Mouse (Mus musculus): ENCODE results near the gene Kcnn4.
A peak's percentile ranks its signal among the peaks of the same experiment; 100 is the strongest.

Kcnn4 gene

GRCm38 (mm10) chr7:24369731-24370541 is at the start of gene Kcnn4:
TSS of gene Kcnn4 (plus strand) at chr7:24370263.
- DNase-seq (ENCODE audit: low spot score in 2 of 2) = no peak

- DNase-seq (ENCODE audit: low spot score in 2 of 2) = no peak
Measured at GRCm38 (mm10) chr7:24322593-24322992, 47.5 kb upstream of the Kcnn4 start.

GRCm38 (mm10) chr7:24325197-24325596 is 44.9 kb upstream of the Kcnn4 start:
- no peak for DNase-seq (ENCODE audit: low spot score in 2 of 2)

DNA sequence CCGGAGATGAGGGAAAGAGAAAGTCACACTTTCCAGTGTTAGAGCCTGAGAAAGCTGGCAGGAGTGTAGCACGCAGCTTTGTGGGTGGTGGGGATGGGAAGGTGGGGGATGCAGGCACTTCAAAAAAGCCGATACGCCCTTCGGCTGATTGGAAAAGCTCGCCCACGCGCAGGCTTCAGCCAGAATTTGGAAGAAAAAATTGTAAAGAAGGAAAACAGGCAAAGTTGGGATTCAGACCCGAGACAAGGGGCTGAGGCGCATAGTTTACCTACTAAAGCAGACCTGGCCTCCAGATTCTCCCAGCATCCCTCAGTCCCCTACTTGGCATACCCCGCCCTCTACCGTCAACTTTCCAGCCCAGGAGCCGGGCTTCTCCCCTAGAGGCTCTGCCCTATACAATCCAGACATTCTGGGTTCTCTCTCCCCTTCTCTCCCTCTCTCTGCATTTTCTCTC is 44.4 kb upstream of the Kcnn4 start:
- DNase-seq (ENCODE audit: low spot score in 2 of 2) = peak; percentile 75 to 78

GRCm38 (mm10) chr7:24326273-24327135 is 43.6 kb upstream of the Kcnn4 start:
- peak; percentile 24 to 38 for DNase-seq (ENCODE audit: low spot score in 2 of 2)

- no peak for DNase-seq (ENCODE audit: low spot score in 2 of 2)
Measured at GRCm38 (mm10) chr7:24327281-24327975, 42.6 kb upstream of the Kcnn4 start.

- no peak for DNase-seq (ENCODE audit: low spot score in 2 of 2)
Measured at GRCm38 (mm10) chr7:24333304-24333986, 36.6 kb upstream of the Kcnn4 start, which contains the start of gene Tescl. TSS of gene Tescl (minus strand) at chr7:24333936.

- DNase-seq (ENCODE audit: low spot score in 2 of 2) = peak; percentile 87
Measured at GRCm38 (mm10) chr7:24335699-24336309, 34.3 kb upstream of the Kcnn4 start.

DNA sequence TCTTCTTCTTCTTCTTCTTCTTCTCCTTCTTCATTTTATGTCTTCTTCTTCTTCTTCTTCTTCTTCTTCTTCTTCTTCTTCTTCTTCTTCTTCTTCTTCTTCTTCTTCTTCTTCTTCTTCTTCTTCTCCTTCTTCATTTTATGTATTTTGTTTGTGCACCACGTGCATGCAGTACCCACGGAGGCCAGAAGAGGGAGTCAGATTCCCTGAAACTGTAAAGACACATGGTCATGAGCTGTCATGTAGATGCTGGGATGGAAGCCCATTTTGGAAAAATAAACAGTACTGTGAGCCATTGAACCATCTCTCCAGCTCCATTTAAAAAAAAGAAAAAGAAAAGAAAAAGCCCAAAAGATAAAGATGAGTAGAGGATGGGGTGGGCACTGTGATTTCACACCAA is 31.8 kb upstream of the Kcnn4 start:
- DNase-seq (ENCODE audit: low spot score in 2 of 2) = no peak

- peak; percentile 20 to 36 for DNase-seq (ENCODE audit: low spot score in 2 of 2)
Measured at GRCm38 (mm10) chr7:24343701-24344272, 26.3 kb upstream of the Kcnn4 start.

DNA sequence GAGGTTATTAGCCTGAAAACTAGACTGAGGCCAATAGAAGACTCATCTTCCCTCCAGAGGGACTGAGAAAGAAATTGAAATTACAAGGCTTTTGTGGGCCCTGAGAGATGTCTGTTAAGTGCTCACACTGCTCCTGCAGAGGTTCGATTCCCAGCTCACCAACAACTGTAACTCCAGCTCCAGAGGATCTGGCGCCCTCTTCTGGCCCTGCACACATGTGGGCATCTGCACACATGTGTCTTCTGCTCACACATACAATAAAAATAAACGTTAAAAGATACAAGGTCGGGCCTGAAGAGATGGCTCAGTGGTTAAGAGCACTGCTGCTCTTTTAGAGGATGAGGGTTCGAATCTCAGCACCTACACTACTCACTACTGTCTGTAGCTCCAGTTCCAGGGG is 23.6 kb upstream of the Kcnn4 start:
- no peak for DNase-seq (ENCODE audit: low spot score in 2 of 2)

DNA sequence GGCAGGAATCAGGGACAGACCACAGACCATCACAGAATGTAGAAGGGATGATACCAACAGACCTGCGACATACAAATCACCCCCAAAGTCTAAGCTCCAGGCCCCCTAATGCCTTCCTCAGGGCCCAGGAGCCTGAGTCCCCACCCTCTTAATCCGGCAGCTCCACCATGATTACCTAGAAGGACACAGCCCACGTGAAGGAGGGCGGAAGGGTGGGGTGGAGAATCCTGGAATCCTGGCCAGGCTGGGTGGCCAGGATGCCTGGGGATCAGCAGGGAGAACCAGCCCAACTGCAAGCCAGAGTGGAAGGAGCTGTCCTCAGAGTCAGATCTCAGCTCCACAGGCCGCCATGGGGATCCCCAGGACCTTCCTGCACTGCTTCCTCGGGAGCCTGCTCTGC is 21.2 kb upstream of the Kcnn4 start, which contains the start of gene Lypd5:
Lypd5 (plus strand) TSS at position 301 of the 400 bp plus-strand sequence.
- DNase-seq (ENCODE audit: low spot score in 2 of 2) = no peak

GRCm38 (mm10) chr7:24355646-24356045 is 14.4 kb upstream of the Kcnn4 start:
- DNase-seq (ENCODE audit: low spot score in 2 of 2) = no peak

GRCm38 (mm10) chr7:24356081-24356480 is 14.0 kb upstream of the Kcnn4 start:
- DNase-seq (ENCODE audit: low spot score in 2 of 2) = no peak

GRCm38 (mm10) chr7:24357899-24358298 is 12.2 kb upstream of the Kcnn4 start:
- DNase-seq (ENCODE audit: low spot score in 2 of 2) = no peak

DNA sequence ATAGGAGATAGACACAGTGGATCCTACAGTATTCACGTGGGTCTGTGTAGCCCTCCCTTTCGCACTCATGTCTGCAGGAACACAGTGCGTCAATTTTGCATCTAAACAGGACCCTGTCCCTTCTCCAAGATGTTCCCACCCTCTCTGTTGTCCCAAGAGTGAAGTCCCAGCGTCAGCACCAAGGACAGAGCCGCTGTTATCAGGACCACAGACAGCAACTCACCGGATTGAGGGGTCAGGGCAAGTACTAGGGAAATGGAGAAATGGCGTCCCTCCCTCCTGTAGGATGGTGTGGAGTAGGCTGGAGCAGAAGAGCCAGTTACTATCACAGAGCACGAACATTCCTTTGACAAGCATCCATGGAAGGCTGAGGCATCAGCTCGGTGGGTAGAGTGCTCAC is 10.8 kb upstream of the Kcnn4 start:
- no peak for DNase-seq (ENCODE audit: low spot score in 2 of 2)

DNA sequence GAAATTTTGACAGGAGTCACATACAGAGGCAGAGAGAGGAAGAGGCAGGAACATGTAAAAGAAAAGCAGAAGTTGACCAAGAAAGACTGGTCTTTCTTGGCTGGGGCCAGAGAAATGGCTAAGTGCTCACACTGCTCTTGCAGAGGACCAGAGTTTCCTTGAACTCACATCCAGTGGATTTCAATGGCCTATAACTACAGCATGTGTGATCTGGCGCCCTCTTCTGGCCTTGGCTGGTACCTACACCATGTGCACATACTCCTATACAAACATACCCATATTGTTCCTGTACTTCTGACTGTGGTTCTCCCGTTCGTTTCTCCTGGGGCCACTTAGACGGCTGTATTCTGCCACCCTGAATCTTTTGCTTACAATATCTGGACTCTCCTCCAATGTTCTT is 9.1 kb upstream of the Kcnn4 start:
- no peak for DNase-seq (ENCODE audit: low spot score in 2 of 2)

DNA sequence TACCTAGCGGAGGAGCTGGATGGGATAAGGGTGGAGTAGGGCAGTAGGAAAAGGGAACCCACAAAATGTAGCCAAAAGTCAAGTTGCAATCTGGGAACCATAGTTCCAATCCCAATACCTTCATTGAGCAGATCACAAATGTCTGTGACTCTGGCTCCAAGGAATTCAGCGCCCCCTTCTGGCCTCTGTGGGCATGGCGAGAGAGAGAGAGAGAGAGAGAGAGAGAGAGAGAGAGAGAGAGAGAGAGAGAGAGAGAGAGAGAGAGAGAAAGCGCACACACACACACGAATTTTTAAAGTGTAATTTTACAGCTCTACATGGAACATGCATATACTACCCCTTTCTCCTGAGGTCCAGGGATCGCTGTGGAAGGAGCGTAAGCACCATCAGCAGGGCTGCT is 6.8 kb upstream of the Kcnn4 start:
- DNase-seq (ENCODE audit: low spot score in 2 of 2) = peak; percentile 41 to 59

DNA sequence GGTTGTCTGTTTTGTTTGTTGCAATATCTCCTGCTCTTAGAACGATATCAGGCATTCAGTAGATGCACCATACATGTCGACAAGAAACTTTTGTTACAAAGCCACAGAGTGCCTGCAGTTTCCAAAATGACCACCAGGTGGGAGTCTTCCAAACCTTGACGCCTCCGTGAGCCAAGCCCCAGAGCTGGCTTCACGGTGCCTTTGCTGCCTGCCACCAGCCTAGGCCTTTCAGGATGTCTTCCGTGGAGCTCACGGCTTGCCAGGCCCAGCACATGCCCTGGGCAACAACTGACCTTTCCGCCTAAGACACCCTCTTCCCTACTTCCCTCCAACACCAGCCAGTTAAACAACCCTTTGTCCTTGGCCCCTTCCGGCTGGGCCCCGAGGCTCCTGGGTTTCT is 5.2 kb upstream of the Kcnn4 start:
- peak; percentile 89 for DNase-seq (ENCODE audit: low spot score in 2 of 2)

DNA sequence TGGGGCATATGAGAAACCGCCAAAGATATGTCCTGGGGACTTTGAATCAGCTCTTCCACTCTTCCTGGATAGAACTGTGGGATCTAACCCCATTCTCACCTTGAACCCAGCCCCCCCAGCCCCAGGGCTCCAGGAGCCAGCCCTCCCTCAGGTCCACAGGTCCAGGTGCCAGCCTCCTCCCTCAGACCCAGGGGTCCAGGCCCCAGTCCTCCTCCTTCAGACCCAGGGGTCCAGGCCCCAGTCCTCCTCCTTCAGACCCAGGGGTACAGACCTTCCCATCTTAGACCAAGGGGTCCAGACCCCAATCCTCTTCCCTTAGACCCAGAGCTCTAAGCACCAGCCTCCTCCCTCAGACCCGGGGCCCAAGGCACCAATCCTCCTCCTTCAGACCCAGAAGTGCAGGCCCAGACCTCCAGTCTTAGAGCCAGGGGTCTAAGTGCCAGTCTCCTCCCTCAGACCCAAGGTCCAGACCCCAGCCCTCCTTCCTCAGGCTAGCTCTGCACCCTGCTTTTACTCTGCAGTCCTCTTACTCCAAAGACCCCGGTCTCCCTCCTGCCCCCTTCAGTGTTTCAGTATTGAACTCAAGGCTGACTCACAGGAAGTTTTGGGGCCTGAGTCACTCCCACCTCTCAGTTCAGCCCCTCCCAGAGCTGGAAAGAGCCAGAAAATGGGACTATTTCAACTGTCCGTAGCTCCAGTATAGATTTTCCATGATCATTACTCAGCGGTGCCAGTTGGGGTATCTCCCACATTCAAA is 4.6 kb upstream of the Kcnn4 start:
- no peak for DNase-seq (ENCODE audit: low spot score in 2 of 2)
